Mouse (Mus musculus) adrenal gland, postnatal 4 days (tissue): Measurements from ENCODE around the gene Gm21834. TPM values are rescaled to one million over a fixed set of nuclear protein-coding genes. Genes with fewer than 3 reads are reported as not detected.
A peak's percentile ranks its signal among the peaks of the same experiment; 100 is the strongest.

Experiments
- DNase-seq, 2 experiments: peaks; one replicate each; pipeline ENCODE4 v3.0.0; 2021 to 2022; ENCODE audit warnings: low spot score in 2 of 2, mixed read lengths in 2 of 2
- long read RNA-seq, 2 experiments: library from polyadenylated mRNA; stranded (forward); transcript quantifications; one replicate each; pipeline ENCODE4 v2.0.0; 2021
- total RNA-seq, 2 experiments: library from RNA; stranded (reverse); gene quantifications; 2 replicates each; pipeline ENCODE4 v1.2.3; 2021

Gene Gm21834
- total RNA-seq: not detected
- long read RNA-seq, experiment 1: 0 reads
- long read RNA-seq, experiment 2: 0 reads

- DNase-seq: no peak
Measured at GRCm38 (mm10) chr17:57742119-57742518, at the start of gene Gm21834. Gene Gm21834 (minus strand): TSS chr17:57742219.

GRCm38 (mm10) chr17:57788161-57788799 is 46.3 kb upstream of the Gm21834 start:
- no peak for DNase-seq

DNA sequence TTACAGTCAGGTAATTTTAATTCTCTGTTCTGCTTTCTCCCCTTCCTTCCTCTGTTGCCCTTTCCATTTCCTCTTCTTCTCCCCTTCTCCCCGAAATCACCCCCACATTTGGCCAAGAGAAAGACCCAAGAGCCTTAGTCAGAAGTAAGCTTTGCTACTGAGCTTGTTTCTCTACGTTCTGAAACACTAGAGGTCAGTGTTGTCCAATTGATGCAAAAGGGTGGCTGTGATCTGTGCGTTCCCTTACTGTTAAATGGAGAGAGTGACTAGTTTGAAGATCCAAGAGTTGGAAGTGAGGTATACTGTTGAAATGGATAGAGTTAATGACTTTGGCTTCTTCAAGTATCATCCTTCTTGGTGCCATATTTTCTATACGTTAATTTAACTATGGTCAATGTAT is 28.9 kb upstream of the Gm21834 start:
- DNase-seq: no peak

DNA sequence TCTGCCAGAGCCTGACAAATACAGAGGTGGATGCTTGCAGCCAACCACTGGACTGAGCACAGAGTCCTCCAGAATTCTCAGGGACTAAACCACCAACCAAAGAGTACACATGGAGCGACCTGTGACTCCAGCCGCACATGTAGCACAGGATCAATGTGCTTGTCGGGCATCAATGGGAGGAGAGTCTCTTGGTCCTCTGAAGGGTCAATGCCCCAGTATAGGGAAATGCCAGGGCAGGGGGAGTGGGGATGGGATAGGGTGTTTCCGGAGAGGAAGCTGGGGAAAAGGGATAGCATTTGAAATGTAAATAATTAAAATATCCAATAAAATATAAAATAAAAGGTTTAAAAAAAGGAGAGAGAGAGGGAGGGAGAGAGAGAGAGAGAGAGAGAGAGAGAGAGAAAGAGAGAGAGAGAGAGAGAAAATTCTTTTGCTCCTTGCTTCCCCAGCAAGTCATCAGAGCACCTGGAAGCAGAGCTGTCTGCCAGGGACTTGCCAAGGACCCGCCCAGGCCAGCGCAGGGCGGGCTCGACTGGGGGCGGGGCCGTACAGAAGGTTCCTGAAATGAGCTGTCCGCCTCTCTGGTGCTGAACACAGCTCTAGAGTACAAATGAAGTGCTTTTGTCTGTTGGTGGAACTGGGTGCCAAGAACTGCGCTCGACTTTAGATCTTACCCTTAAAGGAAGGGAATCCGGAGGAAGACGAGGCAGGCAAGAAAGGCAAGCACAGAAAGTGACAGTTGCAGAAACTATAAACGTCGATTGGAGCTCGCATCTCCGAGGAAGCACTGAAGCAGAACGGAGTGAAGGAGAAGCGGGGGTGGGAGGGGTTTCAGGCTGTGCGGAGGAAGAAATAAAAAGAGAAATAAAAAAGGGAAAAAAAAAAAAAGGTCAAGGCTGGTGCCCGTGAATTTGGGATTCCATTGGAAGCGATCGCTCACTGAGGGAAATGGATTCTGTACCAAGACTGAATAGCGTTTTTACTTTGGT is 26.9 kb upstream of the Gm21834 start, which contains the start of gene Cntnap5c:
Gene Cntnap5c, plus strand, starts transcription at position 949 of the 989 bp plus-strand sequence.
- peak; percentile 27 to 37 for DNase-seq

DNA sequence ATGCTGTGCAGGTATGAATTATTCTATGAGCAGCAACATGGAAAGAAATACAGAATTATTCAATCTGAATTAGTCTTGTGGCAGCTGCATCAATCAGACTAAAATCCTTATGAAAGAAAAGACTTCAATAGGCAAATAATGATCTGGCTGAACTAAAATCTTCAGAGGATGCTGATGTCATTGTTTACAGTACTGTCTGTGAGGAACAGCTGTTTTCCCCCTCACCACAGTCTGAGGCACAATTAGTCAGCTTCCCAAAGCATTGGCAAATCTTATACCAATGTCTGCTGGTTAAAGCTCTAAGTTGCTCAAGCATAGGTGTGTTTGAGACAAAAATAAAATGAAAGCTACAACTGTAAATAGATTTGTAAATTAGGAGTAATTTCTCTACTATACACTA is 25.3 kb upstream of the Gm21834 start:
- DNase-seq: no peak

DNA sequence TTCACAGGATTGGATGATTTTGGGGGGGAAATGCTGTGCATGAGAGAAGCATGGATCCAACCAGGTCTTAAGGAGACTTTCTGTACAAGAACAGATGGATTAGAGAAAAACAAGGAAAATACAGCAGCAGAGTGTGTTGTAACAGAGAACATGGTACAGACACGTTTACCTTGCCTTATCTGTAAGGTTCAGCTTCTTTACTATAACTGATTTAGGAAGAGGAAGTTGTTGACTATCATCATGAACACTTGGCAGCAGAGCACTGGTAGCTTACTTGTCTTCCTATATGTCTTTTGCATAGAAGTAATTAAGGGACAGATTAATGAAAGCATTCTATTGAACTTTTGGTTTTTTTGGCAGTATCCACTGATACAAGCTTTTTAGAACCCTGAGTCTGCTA is 16.0 kb upstream of the Gm21834 start:
- DNase-seq: no peak

GRCm38 (mm10) chr17:57694791-57695190 is 47.2 kb downstream of the Gm21834 start:
- DNase-seq: no peak

Other genes with a start within 250 kb of the Gm21834 start
- gene Vmn2r120, start 196.7 kb downstream of the Gm21834 start, total RNA-seq: not detected
- not detected for gene Cntnap5c, start 27.4 kb upstream of the Gm21834 start, total RNA-seq